Mouse (Mus musculus): Measurements from ENCODE around the gene Slc4a2. TPM values are rescaled to one million over a fixed set of nuclear protein-coding genes. Genes with fewer than 3 reads are reported as not detected.

Slc4a2 gene
- total RNA-seq, 2 experiments from 2014 or later, result 29.2 to 35.1 TPM

DNA sequence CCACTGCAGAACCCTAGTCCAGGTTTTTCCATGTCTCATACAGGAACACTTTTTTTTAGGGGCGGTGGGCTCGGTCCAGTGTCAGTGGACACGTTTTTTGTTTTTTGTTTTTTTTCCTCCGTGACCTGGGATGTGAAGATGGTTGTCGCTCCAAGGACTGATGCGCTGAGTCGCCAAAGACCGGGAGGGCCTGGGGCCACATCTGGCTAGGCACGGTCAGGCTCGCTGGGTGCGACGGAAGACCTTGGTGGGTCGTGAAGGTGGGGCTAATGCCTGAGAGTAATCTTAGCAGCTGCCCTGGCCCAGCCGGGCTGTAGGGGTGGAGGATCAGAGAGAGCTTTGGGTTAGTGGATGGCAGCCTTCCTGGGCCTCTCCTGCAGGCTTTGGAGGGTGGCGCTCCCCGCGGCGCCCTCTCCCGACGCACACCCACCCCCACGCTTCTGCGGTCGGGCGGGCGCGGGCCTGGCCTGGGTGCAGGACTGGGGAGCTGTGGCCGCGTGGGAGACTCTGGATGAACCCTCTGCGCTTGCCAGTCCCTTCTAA lies 29.1 kb downstream of the Slc4a2 start:
- DNase-seq, result no peak
- intact Hi-C loops (cut with DNase I), result loop anchor here (2.0 to 5.0 kb wide), 2 partner anchors 28 to 150 kb away; no protein-coding TSS in a partner anchor

DNA sequence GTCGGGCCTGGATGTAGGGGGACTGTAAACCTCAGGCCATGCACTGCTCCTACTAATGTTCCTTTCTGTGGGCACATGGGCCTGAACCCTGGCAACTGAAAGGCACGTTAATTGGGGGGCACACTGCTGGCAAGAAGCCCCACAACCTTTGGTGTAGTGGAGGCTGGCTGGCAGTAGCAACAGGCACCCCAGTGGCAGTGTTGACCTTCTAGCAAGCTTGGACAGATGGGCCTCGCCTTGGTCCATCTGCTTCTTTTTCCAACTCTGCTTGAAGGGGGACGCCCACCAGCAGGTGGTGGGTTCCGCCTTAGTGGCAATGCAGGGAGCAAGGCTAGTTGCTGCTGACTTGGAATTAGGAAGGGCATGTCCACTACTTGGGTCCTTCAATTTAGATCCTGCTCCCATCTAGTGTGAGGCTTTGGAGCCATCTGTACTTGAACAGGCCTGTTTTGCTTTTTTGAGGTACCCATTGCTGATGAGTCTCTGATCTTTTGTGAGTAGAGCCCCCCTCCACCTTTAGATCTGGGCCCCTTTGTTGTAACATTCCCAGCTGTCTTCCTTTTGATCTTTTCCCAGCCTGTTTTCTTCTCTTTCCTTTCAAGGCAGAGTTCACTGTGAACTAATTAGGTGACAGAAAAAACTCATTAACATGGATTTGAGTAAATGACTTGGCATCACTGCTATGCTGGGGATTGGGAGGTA lies 29.8 kb downstream of the Slc4a2 start:
- DNase-seq, result no peak
- intact Hi-C loops (cut with DNase I), result loop anchor here (2.0 to 5.0 kb wide), 2 partner anchors 29 to 149 kb away; no protein-coding TSS in a partner anchor

DNA sequence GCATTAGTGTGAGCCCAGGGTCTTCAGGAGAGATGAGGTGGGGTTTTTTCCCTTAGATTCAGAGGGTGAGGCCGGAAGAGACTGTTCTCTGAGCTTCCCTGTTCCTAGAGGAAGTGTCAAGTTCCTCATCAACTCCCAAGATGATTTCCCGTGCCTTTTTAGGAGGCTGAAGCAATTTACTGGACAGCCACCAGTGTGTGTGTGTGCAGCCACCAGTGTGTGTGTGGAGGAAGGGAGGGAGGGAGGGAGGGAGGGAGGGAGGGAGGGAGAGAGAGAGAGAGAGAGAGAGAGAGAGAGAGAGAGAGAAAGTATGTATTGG lies 30.3 kb downstream of the Slc4a2 start:
- DNase-seq, result no peak

DNA sequence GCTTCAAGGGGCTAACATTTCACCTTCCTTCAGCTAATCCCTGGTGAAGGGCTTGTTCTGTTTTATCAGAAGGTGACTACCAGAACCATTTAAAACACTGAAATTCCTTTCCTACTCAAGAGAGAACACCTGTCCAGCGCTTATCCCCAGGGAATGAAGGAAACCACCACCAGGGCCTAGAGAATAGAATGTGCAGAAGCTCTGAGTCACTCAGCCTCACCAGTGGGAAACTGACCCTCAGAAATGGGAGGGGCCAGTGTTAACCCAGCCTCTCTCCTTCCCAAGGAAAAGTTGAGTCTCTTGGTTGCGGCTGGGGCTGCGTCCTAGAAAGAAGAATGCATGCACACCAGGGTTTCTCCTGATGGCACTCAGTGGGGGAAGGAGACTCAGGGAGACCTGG lies 31.4 kb downstream of the Slc4a2 start:
- no peak for DNase-seq
- intact Hi-C loops (cut with DNase I), result loop anchor here (2.0 kb wide), 1 partner anchor 16 kb away; no protein-coding TSS in a partner anchor

More for the DNA sequence above, 30.3 kb downstream of the Slc4a2 start:
- intact Hi-C loops (cut with DNase I), result loop anchor here (2.0 to 5.0 kb wide), 3 partner anchors 17 to 148 kb away; no protein-coding TSS in a partner anchor

DNA sequence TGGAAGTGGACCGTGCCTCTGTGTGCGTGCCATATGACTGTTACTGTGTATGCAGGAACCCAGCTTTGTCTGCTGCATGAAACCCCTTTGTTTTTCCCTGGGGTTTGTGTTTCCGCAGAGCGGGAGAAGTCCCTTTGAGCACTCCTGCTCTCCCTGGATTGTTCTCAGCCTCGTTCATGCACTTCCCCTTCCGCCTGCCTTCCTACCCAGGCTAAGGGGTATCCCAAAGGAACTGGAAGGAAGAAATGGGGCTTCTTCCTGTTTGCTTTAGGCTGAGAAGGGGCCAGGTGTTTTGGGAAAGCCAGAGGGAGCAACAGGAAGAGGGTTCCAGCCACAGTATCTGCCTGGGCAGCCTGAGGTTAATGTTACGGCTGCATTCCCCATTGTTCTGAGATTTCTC lies 32.0 kb downstream of the Slc4a2 start:
- intact Hi-C loops (cut with DNase I), result loop anchor here (2.0 kb wide), 1 partner anchor 15 kb away; no protein-coding TSS in a partner anchor

DNA sequence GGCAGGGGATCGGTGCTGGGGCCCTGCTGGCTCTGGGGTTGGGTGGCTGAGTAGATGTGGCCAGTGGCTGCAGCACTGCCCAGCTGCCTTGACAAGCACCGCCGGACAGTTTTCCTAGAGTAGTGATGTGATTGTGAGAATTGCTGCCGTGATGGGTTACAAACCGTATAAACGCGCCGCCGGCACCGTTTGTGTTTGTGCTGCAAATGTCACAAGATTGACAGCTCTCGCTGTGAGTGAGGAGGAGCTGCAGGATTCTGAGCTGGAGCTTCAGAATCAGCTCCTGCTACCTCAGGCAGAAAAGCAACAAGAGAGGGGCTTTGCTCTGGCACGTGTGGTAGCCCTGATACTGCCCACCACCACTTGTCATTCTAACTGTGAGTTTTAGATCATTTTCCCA lies 43.1 kb downstream of the Slc4a2 start:
- intact Hi-C loops (cut with DNase I), result no loop called here
- no peak for DNase-seq

More for the DNA sequence above, 32.0 kb downstream of the Slc4a2 start:
- DNase-seq, result no peak

DNA sequence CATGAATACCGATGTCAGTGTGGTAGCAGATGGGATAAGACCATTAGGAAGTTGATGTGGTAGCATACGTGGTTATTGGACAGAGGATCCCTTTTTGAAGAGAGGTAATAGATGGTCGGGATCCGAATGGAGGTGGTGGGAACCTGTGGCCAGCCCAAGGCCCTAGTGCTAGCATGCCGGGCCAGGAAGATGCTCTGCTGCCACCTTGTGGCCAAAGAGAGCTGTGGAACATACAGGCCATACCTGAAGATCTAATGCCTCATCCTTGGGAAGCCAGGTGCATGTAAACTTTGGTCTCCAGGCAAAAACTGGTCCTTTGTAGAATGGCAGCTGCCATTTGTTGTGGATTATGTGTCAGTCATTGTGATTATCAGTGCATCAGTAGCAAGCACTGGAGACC lies 47.0 kb downstream of the Slc4a2 start:
- DNase-seq, result peak; percentile 82 to 85
- intact Hi-C loops (cut with DNase I), result loop anchor here (1.0 to 5.0 kb wide), 4 partner anchors 16 to 210 kb away; no protein-coding TSS in a partner anchor

DNA sequence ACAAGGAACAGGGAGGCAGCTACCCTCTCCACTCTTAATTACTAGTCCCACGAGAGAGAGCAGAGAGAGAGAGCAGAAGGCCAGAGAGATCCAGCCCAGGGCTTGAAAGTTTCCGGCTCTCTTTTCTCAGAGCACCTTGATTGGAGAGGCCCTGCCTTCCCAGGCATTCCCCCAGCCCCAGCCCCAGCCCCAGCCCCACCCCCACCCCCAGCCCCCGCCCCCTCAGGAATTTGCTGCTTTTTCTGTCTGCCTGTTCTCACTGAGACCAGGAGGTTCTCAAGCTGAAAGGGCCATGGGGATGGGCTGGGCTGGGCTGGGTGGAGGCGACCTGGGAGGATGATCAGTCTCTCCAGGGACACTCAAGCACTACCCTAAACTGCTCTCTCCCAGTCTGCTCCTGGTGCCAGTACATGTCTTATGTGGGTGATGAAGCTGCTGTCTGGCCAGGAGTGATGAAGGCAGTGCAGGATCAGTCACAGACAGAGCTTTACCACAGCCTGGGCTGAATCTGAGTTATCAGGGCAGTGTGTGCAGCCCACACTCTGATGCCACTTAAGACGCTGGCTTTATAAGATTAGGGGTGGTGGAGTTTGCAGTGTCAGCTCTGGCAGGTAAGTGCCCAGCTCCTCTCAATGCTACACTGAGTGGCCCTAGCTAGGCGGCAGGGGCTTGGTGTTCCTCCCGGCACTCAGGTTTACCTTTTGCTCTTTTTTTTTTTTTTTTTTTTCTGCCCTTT lies 49.4 kb downstream of the Slc4a2 start:
- intact Hi-C loops (cut with DNase I), result loop anchor here (5.0 kb wide), 1 partner anchor 136 kb away; no protein-coding TSS in a partner anchor
- DNase-seq, result no peak

DNA sequence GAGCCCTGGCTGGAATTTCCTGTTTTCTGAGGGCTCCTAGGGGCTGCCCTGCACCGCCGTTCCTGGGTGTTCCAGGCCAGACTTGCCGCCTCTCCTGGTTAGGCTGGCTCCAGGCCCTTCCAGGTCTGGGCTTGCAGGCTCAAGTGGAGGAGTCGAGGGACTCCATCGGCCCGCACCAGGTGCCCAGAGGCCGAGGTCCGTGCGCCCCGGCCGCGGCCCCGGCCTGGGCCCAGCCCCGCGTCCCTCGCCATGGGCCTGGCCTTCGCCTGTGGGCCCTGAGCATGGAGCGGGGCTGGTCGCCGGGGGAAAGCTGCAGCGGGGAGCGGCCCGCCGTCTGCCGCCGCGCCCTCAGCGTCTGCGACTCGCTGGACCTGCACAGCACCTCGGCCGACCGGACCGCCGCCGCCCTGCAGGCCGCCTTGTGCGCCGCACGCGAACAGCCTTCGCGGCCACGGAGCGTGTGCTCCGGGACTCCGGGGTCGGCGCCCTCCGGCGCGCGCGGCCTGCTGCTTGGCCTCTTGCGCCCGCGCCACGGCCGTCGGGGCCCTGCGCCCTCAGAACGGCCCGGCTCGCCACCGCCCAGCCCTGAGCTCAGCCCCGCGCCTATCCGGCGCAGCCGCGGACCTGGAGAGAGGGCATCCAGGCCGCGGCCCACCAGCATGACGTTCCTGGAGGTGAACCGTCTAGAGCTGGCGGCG lies 50.5 kb downstream of the Slc4a2 start:
- no peak for DNase-seq
- intact Hi-C loops (cut with DNase I), result loop anchor here (5.0 kb wide), 1 partner anchor 137 kb away; no protein-coding TSS in a partner anchor

DNA sequence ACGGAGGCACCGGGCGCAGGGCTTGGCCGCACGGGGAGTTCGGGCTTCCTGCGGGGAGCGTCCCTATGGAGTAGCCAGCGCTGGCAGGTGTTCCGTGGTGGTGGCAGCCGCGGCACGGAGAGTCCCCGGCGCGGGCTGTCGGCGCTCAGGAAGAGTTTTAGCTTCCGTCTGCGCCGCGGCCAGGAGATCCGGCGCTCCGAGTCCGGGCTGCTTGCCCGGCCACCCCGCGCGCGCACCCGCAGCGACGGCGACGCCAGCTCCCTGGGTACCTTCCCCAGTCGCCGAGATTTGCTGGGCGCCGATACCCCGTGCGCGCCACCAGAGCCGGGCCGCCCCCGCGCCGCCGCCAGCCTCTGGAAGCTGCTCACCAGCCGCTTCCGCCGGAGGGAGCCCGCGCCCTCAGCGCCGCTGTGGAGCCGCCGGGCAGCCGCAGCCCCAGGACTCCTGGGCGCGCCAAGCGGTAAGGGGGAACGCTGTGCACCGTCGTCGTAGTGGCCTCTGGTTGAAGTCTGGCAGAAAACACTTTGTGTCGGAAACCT lies 51.2 kb downstream of the Slc4a2 start:
- intact Hi-C loops (cut with DNase I), result loop anchor here (5.0 kb wide), 1 partner anchor 137 kb away; no protein-coding TSS in a partner anchor
- DNase-seq, result peak; percentile 50 to 67

DNA sequence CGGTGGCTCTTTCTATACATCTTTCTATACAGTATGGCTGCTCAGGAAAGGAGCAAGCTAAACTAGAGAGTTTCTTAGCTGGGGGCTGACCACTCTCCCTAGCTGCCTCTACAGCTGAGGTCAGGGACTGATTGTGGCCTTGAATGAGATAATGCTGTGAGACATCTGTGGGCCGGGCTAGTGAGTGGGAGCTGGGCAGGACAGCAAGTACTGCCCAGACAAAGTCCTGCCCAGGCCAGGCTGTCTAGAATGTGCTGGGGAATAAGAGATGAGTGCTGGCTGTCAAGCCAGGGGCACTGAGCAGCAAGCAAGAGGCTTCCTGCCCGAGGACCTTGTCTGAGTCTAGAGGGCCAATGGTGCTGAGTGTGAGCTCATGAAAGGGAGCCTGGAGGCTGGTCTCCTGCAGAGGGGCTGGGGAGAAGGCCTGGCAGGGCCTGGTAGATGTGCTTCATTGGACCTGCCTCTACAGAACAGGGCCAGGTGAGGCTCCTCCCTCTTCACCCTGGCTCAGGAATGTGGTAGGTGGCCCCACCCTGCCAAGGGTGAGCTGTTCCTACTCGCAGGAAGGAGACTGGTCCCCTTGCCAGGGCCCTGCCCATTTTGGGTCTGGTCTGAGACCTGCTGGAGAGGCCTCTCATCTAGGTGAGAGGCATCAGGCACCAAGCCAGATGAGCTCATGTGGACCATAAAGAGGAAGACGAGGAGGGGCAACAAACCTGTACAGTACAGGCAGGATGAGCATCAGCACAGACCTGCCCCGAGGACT lies 52.0 kb downstream of the Slc4a2 start:
- no peak for DNase-seq
- intact Hi-C loops (cut with DNase I), result no loop called here

DNA sequence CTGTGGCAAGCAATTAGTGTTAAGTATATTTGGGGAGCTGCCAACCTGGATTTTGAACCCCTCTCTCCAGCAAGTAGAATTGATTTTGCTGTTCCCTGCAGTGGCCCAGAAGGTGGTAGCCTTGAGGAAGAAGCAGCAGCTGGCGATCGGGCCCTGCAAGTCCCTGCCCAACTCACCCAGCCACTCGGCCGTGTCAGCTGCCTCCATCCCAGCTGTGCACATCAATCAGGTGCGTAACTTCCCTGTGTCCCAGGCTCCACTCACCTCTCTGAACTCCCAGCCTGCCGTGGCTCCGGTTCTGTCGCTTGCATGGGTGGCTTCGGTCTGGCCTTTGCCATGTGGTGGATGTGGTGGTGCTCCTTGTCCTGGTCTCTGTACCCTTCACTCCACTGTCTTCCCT lies 54.3 kb downstream of the Slc4a2 start:
- DNase-seq, result no peak
- intact Hi-C loops (cut with DNase I), result no loop called here

DNA sequence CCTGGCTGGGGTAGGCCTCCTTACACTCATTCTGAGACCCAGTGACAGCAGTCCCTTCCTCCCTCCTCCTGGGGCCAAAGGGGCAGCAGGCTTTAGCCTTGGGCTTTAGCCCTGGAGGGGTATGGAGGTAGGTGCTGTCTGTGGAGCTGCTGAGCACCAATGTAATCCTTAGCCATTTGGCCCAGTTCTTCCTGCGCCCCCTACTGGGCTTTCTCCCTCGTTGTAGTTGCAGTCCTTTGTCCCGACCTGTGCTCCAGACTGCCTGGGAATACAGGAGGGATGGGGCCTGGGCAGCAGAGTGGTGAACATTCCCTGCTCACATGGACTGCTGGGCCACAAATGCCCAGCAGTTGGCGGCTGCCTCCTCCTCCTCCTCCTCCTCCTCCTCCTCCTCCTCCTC lies 58.0 kb downstream of the Slc4a2 start:
- DNase-seq, result peak; percentile 45 to 65
- intact Hi-C loops (cut with DNase I), result no loop called here

DNA sequence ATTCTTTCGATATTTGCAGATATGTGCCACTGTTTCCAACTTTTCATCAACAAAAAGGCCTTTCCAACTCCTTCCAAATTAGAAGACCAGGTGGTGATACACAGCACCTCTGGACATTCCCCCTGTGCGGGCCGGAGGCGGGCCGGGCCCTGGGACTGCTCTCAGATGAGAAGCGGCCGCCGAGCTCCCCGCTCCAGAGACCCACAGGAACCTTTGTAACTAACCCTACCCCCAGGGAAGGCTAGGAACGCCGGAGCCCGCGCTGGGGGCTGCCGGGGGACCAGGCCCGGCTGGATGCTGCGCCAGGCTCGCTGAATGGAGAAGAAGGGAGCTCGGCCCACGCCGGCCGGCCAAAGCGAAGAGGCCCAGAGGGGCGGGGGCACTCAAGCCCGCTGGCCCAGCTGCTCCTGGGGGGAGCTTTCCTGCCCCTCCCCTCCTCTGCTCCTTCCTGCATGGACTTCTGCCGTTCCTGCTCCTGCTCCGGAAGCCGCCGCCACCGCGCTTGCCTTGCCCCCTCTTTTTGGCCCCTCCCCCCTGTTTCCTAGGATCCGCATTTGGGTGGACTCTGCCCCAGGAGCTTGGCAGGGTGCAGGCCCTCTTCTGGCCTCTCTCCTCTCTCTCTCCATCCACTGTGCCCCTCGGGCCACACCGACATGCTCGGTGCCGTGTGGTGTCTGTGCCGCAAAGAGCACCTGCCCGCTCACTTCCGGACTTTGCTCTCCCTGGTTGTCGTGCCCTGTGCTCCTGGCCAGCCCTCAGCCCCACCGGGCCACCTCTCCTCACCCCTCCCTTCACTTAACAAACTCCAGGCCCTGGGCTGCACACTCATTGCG lies 58.8 kb downstream of the Slc4a2 start:
- intact Hi-C loops (cut with DNase I), result no loop called here
- no peak for DNase-seq

DNA sequence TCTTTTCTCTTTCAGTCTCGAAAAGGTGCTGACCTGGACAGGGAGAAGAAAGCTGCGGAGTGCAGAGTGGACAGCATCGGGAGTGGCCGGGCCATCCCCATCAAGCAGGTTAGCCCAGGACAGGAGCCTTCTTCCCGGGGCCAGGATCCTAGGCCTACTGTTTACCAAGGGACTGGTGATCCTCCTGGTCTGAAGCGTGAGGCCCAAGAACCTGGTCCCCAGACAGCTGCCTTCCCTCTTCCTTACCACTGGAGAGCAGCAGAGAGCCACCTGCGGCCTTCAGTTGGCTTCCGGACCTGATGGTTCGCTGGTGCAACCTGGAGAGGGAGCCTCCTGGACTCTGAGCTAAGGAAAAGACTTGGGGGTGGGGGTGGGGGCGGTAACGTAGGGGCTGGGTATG lies 59.7 kb downstream of the Slc4a2 start:
- DNase-seq, result peak; percentile 43 to 44
- intact Hi-C loops (cut with DNase I), result no loop called here

DNA sequence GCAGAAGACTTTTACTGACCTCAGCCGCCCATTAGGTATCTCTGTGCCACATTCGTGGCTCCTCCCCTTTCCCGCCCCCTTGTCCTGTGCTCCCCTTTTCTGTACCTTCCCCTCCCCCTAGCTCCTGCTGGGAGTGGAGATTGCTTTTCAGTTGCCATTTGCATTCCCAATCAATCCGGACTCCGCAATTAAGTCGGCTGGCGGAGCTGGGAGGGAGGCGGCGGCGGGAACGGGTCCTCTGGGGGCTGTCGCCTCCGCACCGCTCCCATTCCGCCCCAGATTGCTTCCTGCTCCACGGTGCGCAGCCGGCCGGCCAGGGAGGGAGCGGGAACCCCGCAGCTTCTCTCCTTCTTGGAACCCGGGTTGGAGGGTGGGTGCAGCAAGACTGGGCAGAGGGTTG lies 61.3 kb downstream of the Slc4a2 start:
- intact Hi-C loops (cut with DNase I), result no loop called here
- DNase-seq, result no peak

DNA sequence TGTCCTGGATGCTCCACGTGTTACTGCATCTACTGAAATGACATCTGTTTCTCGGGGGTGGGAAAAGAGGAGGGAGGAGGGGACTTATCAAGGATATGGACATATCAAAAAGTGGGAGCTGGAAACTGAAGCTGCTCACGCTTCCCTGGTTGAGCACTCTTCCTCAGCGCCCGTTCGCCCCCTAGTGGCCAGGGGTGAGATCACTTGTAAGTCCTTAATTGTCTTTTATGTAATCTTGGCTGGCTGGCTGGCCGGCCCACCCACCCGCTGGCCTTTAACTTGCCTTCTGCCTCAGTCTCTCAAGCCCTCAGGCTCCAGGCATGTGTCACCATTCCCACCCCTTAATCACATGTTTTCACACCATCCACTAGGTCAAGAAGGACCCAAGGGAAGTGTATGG lies 62.5 kb downstream of the Slc4a2 start:
- intact Hi-C loops (cut with DNase I), result no loop called here
- peak; percentile 88 to 91 for DNase-seq

DNA sequence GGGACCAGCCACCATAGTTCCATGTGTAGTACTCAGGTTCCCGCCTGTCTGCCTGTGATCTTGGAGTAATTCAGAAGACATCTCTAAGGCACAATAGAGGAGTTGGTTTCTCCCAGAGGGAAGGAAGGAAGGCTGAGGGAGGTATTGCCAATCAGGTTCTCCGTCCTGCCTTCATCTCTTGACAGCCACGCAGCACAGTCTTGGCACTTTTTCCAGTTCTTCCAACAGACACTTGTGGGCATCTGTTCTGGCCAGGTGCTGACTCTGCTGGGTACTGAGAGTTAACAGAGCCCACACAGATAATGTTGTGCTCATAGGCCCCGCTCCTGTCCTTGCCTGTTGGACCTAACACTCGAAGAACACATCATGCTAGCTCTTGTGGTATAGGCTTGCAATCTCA lies 63.1 kb downstream of the Slc4a2 start:
- DNase-seq, result no peak
- intact Hi-C loops (cut with DNase I), result no loop called here

DNA sequence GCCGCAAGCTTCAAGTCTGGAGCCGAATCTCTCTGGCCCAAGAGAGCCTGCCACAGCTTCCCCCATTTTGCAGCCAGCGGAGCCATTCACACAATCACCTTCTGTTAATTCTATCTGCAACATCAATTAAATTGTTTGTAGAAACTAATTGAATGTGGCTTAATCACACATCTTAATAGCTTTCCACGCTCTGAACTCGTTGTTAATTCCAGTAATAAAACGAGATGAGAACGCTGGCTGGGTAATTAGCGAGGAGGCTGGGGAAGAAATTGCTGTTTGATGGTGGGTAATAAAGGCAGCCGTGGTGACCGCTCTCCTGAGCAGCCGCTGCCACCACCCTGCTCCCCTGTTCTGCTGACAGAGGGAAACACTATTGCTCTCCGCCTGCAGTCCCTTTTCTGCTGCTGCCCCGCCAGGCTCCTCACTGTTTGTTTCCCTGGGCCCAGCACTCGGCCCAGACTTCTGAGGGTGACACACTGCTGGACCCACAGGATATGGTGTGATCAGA lies 66.8 kb downstream of the Slc4a2 start:
- intact Hi-C loops (cut with DNase I), result no loop called here
- no peak for DNase-seq

All from heart, postnatal 36 days (tissue).